Mouse (Mus musculus) kidney, adult 2 months (tissue): ENCODE results near the gene Creld2.

Experiments used
- CTCF ChIP-seq: fragments of 200-500 bp; conservative IDR thresholded peaks from 2 replicates; pipeline ENCODE4 v1.5.1; 2011; ENCODE audit warnings: low read depth, mild to moderate bottlenecking, control low read depth, low read length, moderate library complexity, mixed read lengths; ENCODE audit not compliant: insufficient read depth, insufficient read length
- POLR2A ChIP-seq: fragments of 200-500 bp; IDR thresholded peaks from one replicate; pipeline ENCODE4 v1.6.1; 2011; ENCODE audit warnings: low read depth, low read length, control low read depth

GRCm38 (mm10) chr15:88839271-88839670 is 19.8 kb downstream of the Creld2 start:
- TF ChIP-seq CTCF (no peak), POLR2A (no peak)
